Mouse (Mus musculus): ENCODE measurements around the gene Catsperg1.

GRCm38 (mm10) chr7:29238019-29238967 is 24.5 kb upstream of the Catsperg1 start, which contains the start of gene Yif1b:
- 0 out of 2 replicates have a peak, but pooled peaks have one; percentile 6 for TF ChIP-seq CTCF (IDR thresholded peaks at IDR 0.05; ENCODE audit: control insufficient read depth, insufficient read depth, insufficient replicate concordance, low read depth, low read length)
- TF ChIP-seq POLR2A (IDR thresholded peaks at IDR 0.05; ENCODE audit: control insufficient read depth, low read depth, low read length): peak; percentile 77
